ENCODE assay signal across 8 mouse cellular contexts in the genomic region with DNA sequence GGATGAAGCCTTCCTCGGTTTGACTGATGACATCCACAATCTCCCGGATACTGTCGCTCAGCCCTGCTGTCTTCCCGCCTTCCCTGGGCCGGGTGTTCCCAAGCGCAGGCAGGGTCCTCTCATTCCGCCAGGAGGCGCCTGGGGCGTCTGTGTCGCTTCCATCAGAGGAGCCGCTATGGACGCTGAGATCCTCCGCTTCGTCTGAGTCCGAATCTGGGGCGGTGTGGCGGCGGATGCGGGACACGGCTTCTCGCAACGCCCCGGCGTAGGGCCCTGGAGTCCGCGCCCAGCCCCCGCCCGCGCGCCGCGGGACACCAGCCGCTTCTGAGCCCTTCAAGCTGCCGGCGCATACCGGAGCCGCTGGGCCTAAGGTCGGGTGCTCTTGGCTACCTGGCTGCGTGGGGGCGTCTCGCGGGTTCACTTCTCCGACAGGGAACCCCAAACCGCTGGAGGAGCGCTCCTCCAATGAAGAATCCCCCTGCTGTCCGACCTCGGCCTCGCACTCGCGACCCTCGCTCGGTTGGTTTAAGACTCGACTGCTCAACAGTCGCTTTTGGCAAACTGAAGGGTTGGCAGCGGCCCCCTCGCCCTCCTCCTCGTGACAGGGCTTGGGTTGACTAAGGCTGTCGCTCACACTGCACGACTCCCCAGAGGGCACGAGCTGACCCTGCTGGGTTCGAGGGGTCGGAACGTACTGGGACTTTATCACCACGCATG. TPM values are rescaled to one million over a fixed set of nuclear protein-coding genes. Genes with fewer than 3 reads are reported as not detected.
DNase-seq lines count a peak whose midpoint lies in the region; ATAC-seq and TF ChIP-seq lines count a peak whose summit lies in the region.

No protein-coding gene starts in this region.

- ATAC-seq in embryonic facial prominence, embryonic 15.5 days (ENCODE audit: insufficient number of reproducible peaks, low FRiP score, low TSS enrichment, low read depth): 0 out of 2 replicates have a peak, but pooled peaks have one; percentile 53
- no peak for ATAC-seq in heart, embryonic 13.5 days (ENCODE audit: extremely low read depth, insufficient number of reproducible peaks, low FRiP score, low TSS enrichment)
- peak; percentile 26 for ATAC-seq in kidney, postnatal 0 days (replicated peaks; ENCODE audit: low FRiP score, low read depth)
- no peak for ATAC-seq in liver, embryonic 13.5 days (ENCODE audit: low read depth)

- peak overlapping the region; percentile 46 for H3K4me3 ChIP-seq in embryonic facial prominence, embryonic 15.5 days (replicated peaks)
- peak overlapping the region; percentile 57 for H3K4me3 ChIP-seq in heart, embryonic 13.5 days
- H3K4me3 ChIP-seq in kidney, postnatal 0 days (replicated peaks; ENCODE audit: low read depth, low read length): peak overlapping the region; percentile 40
- peak overlapping the region; percentile 49 for H3K4me3 ChIP-seq in liver, embryonic 13.5 days (replicated peaks)

- 1% methylated on average over 64 of the region's 64 CpGs for WGBS in embryonic facial prominence, embryonic 15.5 days
- 1% methylated on average over 64 of the region's 64 CpGs for WGBS in heart, embryonic 13.5 days
- 1% methylated on average over 64 of the region's 64 CpGs for WGBS in kidney, postnatal 0 days
- 2% methylated on average over 64 of the region's 64 CpGs for WGBS in liver, embryonic 13.5 days (ENCODE audit: insufficient replicate concordance)

- H3K4me1 ChIP-seq in embryonic facial prominence, embryonic 15.5 days: peaks cover 45% of the 10 kb centered on the region
- peaks cover 66% of the 10 kb centered on the region for H3K4me1 ChIP-seq in heart, embryonic 13.5 days
- H3K4me1 ChIP-seq in kidney, postnatal 0 days (replicated peaks; ENCODE audit: insufficient read depth, low read length): peaks cover 21% of the 10 kb centered on the region
- H3K4me1 ChIP-seq in liver, embryonic 13.5 days (replicated peaks): peaks cover 49% of the 10 kb centered on the region

- H3K4me2 ChIP-seq in embryonic facial prominence, embryonic 15.5 days (replicated peaks): peak overlapping the region; percentile 88
- H3K4me2 ChIP-seq in heart, embryonic 13.5 days: peak overlapping the region; percentile 77
- peak overlapping the region; percentile 73 for H3K4me2 ChIP-seq in kidney, postnatal 0 days (ENCODE audit: low read length)
- H3K4me2 ChIP-seq in liver, embryonic 13.5 days: peak overlapping the region; percentile 67

- peak; percentile 77 for DNase-seq in layer of hippocampus, adult 11-12 months (ENCODE audit: low spot score)
- DNase-seq in layer of hippocampus, adult 9-10 months (ENCODE audit: low spot score): no peak
- DNase-seq in kidney, postnatal 0 days (ENCODE audit: low spot score): peak; percentile 83
- peak; percentile 27 for DNase-seq in liver, embryonic 13.5 days
- DNase-seq in naive thymus-derived CD4-positive, alpha-beta T cell, adult 2 months (ENCODE audit: low read depth): peak; percentile 58
- DNase-seq in testis, postnatal 10 days (ENCODE audit: low spot score): peak; percentile 85

- H3K9me3 ChIP-seq in embryonic facial prominence, embryonic 15.5 days (replicated peaks): no peaks in the 10 kb centered on the region
- no peaks in the 10 kb centered on the region for H3K9me3 ChIP-seq in heart, embryonic 13.5 days
- no peaks in the 10 kb centered on the region for H3K9me3 ChIP-seq in kidney, postnatal 0 days (replicated peaks; ENCODE audit: low read length)
- no peaks in the 10 kb centered on the region for H3K9me3 ChIP-seq in liver, embryonic 13.5 days (replicated peaks)

- no peaks in the 10 kb centered on the region for H3K36me3 ChIP-seq in embryonic facial prominence, embryonic 15.5 days
- H3K36me3 ChIP-seq in heart, embryonic 13.5 days: 0 out of 2 replicates have a peak, but pooled peaks cover 1% of the 10 kb centered on the region
- H3K36me3 ChIP-seq in kidney, postnatal 0 days (ENCODE audit: insufficient read depth, low read length): no peaks in the 10 kb centered on the region
- no peaks in the 10 kb centered on the region for H3K36me3 ChIP-seq in liver, embryonic 13.5 days

- H3K27ac ChIP-seq in embryonic facial prominence, embryonic 15.5 days (replicated peaks): no peak overlapping the region
- no peak overlapping the region for H3K27ac ChIP-seq in heart, embryonic 13.5 days (replicated peaks)
- H3K27ac ChIP-seq in kidney, postnatal 0 days: no peak overlapping the region
- H3K27ac ChIP-seq in liver, embryonic 13.5 days: no peak overlapping the region

- H3K9ac ChIP-seq in embryonic facial prominence, embryonic 15.5 days: peak overlapping the region; percentile 31; the same call in 1 of the 2 replicates
- H3K9ac ChIP-seq in heart, embryonic 13.5 days: peak overlapping the region; percentile 76
- H3K9ac ChIP-seq in kidney, postnatal 0 days (ENCODE audit: low read depth, low read length): peak overlapping the region; percentile 46; the same call in 1 of the 2 replicates
- H3K9ac ChIP-seq in liver, embryonic 13.5 days: peak overlapping the region; percentile 57

- peaks cover 97% of the 10 kb centered on the region for H3K27me3 ChIP-seq in embryonic facial prominence, embryonic 15.5 days
- peaks cover 100% of the 10 kb centered on the region for H3K27me3 ChIP-seq in heart, embryonic 13.5 days (replicated peaks)
- peaks cover 85% of the 10 kb centered on the region for H3K27me3 ChIP-seq in kidney, postnatal 0 days (ENCODE audit: insufficient read depth, low read length)
- H3K27me3 ChIP-seq in liver, embryonic 13.5 days: peaks cover 99% of the 10 kb centered on the region

- TF ChIP-seq CTCF in kidney, postnatal 0 days (IDR thresholded peaks at IDR 0.05; ENCODE audit: low read depth): peak; percentile 75

RNA-seq across cellular contexts. Expression of a gene that starts 3.8 kb away (rescaled TPM):
- polyA plus RNA-seq in embryonic facial prominence, embryonic 15.5 days (2015; fragmentation: Nextera tagmentation; extraction: Ambion mirVana): 0.04 and 0.05 TPM in 2 replicates
- polyA plus RNA-seq in heart, embryonic 13.5 days (2015; fragmentation: Nextera tagmentation; extraction: Ambion mirVana): 0.09 and 0.16 TPM in 2 replicates
- 4.4 and 6.1 TPM in 2 replicates for polyA plus RNA-seq in kidney, postnatal 0 days (2015; fragmentation: Nextera tagmentation; extraction: Ambion mirVana)
- not detected in 2 replicates for polyA plus RNA-seq in liver, embryonic 13.5 days (2015; fragmentation: Nextera tagmentation; extraction: Ambion mirVana)

RNA-seq across cellular contexts. Expression of a gene that starts 15.8 kb away (rescaled TPM):
- 0.07 TPM in 1 of 2 replicates, not detected in the other for polyA plus RNA-seq in embryonic facial prominence, embryonic 15.5 days (2015; fragmentation: Nextera tagmentation; extraction: Ambion mirVana)
- not detected in 2 replicates for polyA plus RNA-seq in heart, embryonic 13.5 days (2015; fragmentation: Nextera tagmentation; extraction: Ambion mirVana)
- polyA plus RNA-seq in kidney, postnatal 0 days (2015; fragmentation: Nextera tagmentation; extraction: Ambion mirVana): not detected in 2 replicates
- polyA plus RNA-seq in liver, embryonic 13.5 days (2015; fragmentation: Nextera tagmentation; extraction: Ambion mirVana): not detected in 2 replicates

RNA-seq across cellular contexts. Expression of a gene that starts 25.8 kb away (rescaled TPM):
- 90.5 and 91.9 TPM in 2 replicates for polyA plus RNA-seq in embryonic facial prominence, embryonic 15.5 days (2015; fragmentation: Nextera tagmentation; extraction: Ambion mirVana)
- polyA plus RNA-seq in heart, embryonic 13.5 days (2015; fragmentation: Nextera tagmentation; extraction: Ambion mirVana): 88.3 and 95.1 TPM in 2 replicates
- 83.1 and 94.5 TPM in 2 replicates for polyA plus RNA-seq in kidney, postnatal 0 days (2015; fragmentation: Nextera tagmentation; extraction: Ambion mirVana)
- 116 and 117 TPM in 2 replicates for polyA plus RNA-seq in liver, embryonic 13.5 days (2015; fragmentation: Nextera tagmentation; extraction: Ambion mirVana)

RNA-seq across cellular contexts. Expression of a gene that starts 27.5 kb away (rescaled TPM):
- 6.0 and 8.0 TPM in 2 replicates for polyA plus RNA-seq in embryonic facial prominence, embryonic 15.5 days (2015; fragmentation: Nextera tagmentation; extraction: Ambion mirVana)
- 0.07 TPM in 1 of 2 replicates, not detected in the other for polyA plus RNA-seq in heart, embryonic 13.5 days (2015; fragmentation: Nextera tagmentation; extraction: Ambion mirVana)
- polyA plus RNA-seq in kidney, postnatal 0 days (2015; fragmentation: Nextera tagmentation; extraction: Ambion mirVana): not detected in 2 replicates
- polyA plus RNA-seq in liver, embryonic 13.5 days (2015; fragmentation: Nextera tagmentation; extraction: Ambion mirVana): not detected in 2 replicates

RNA-seq across cellular contexts. Expression of a gene that starts 42.5 kb away (rescaled TPM):
- polyA plus RNA-seq in embryonic facial prominence, embryonic 15.5 days (2015; fragmentation: Nextera tagmentation; extraction: Ambion mirVana): 52.6 and 53.3 TPM in 2 replicates
- 31.2 and 32.5 TPM in 2 replicates for polyA plus RNA-seq in heart, embryonic 13.5 days (2015; fragmentation: Nextera tagmentation; extraction: Ambion mirVana)
- polyA plus RNA-seq in kidney, postnatal 0 days (2015; fragmentation: Nextera tagmentation; extraction: Ambion mirVana): 39.0 and 39.6 TPM in 2 replicates
- 11.9 and 13.8 TPM in 2 replicates for polyA plus RNA-seq in liver, embryonic 13.5 days (2015; fragmentation: Nextera tagmentation; extraction: Ambion mirVana)

Comparison
In these comparisons a context has a peak if more than half of its experiments do, and no peak if none do; other contexts are left out.
1. ATAC-seq: peak in embryonic facial prominence, embryonic 15.5 days (single experiment) and kidney, postnatal 0 days (single experiment); none in heart, embryonic 13.5 days (single experiment) and liver, embryonic 13.5 days (single experiment).
2. Peak in every context shown above with its lines, with median percentiles within 50 percentile points of each other: H3K4me2 ChIP-seq, H3K4me3 ChIP-seq and H3K9ac ChIP-seq.